Mouse (Mus musculus) neural tube, embryonic 15.5 days (tissue): Measurements from ENCODE around the gene Cul9. TPM values are rescaled to one million over a fixed set of nuclear protein-coding genes. Genes with fewer than 3 reads are reported as not detected.
A peak's percentile ranks its signal among the peaks of the same experiment; 100 is the strongest.
"Not testable (repeated sequence)": the region's sequence is repeated elsewhere in the genome, so short reads cannot be mapped to it uniquely, and the experiment has no call there.

Experiments
- ATAC-seq: fragments of 200-750 bp; cut with Nextera tagmentation; 2 replicates; pipeline ENCODE4 v1.8.0; 2017; ENCODE audit warnings: mild to moderate bottlenecking, moderate TSS enrichment, moderate library complexity; ENCODE audit not compliant: low FRiP score
- H3K27ac ChIP-seq: fragments of 300-500 bp; sonication (generic); replicated peaks from 2 replicates; pipeline ENCODE4 v1.5.1; 2015; ENCODE audit warnings: mild to moderate bottlenecking, inconsistent platforms
- H3K27me3 ChIP-seq: fragments of 300-500 bp; sonication (generic); replicated peaks from 2 replicates; pipeline ENCODE4 v1.6.1; 2015; ENCODE audit warnings: inconsistent platforms
- H3K36me3 ChIP-seq: fragments of 300-500 bp; sonication (generic); 2 replicates; pipeline ENCODE4 v1.6.1; 2015; ENCODE audit warnings: inconsistent platforms
- H3K4me1 ChIP-seq: fragments of 300-500 bp; sonication (generic); 2 replicates; pipeline ENCODE4 v1.6.1; 2015; ENCODE audit warnings: inconsistent platforms
- H3K4me2 ChIP-seq: fragments of 300-500 bp; sonication (generic); 2 replicates; pipeline ENCODE4 v1.6.1; 2015; ENCODE audit warnings: inconsistent platforms, mild to moderate bottlenecking, moderate library complexity
- H3K4me3 ChIP-seq: fragments of 300-500 bp; sonication (generic); replicated peaks from 2 replicates; pipeline ENCODE4 v1.5.1; 2015; ENCODE audit warnings: mild to moderate bottlenecking, inconsistent platforms
- H3K9ac ChIP-seq: fragments of 300-500 bp; sonication (generic); replicated peaks from 2 replicates; pipeline ENCODE4 v1.6.1; 2015; ENCODE audit warnings: mild to moderate bottlenecking, inconsistent platforms
- H3K9me3 ChIP-seq: fragments of 300-500 bp; sonication (generic); replicated peaks from 2 replicates; pipeline ENCODE4 v1.6.1; 2016; ENCODE audit warnings: inconsistent platforms
- WGBS: fragments of 180-500 bp; shearing (Covaris S2); methylation state at CpG from one replicate; pipeline ENCODE4 v1.1.7; 2015; ENCODE audit warnings: mixed read lengths; 5-methylcytosine and 5-hydroxymethylcytosine counted together
- polyA plus RNA-seq: library from polyadenylated mRNA; unstranded; fragments of >200 nt; fragmentation: Nextera tagmentation; extraction: Ambion mirVana; gene quantifications from 2 replicates; pipeline ENCODE4 v1.2.1, GENCODE M21; 2015

The Cul9 gene
- polyA plus RNA-seq, 1 experiment from 2014 or later, result 22.6 TPM

DNA sequence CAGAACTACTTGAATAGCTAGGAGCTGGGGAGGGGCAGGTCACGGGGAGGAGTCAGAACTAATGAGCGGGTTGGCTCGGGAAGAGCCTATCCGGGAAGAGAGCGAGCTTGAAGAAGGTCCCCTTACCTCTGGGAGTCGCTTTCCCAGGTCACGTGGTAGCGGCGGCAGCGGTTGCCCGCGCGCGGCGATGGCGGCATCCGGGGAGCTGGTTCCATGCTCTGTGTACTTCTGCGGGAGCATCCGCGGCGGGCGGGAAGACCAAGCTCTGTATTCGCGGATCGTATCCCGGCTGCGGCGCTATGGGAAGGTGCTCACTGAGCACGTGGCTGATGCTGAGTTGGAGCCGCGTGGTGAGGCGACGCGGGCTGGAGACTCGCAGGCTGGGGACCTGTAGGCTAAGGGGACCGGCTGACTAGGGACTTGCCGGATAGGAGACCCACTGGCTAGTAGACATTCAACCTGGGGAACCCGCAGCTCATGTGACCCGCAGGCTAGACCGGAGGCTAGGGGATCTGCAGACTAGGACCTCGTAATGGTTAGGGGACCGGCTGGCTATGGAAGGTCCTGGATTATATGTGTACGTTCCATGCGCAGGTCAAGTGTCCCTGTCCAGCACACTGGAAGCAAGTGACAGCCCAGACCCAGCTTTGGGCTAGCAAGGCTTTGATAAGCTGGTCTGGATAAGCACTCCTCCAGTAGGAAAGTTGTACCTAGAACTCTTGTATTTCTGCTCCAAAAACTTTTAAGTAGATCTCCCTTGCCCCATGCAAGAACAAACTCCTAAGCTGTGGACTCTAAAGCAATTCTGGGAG is 49.4 kb downstream of the Cul9 start, which contains the start of gene Dnph1:
Gene Dnph1, plus strand, starts transcription at position 89 of the 812 bp plus-strand sequence.
- peak; percentile 94 for ATAC-seq
- peak within 1 kb of the TSS; percentile 62 for H3K9ac ChIP-seq
- no peaks in the 10 kb centered on the region for H3K9me3 ChIP-seq
- peaks cover 10% of the 10 kb centered on the region; the same call in 1 of the 2 replicates for H3K27me3 ChIP-seq
- WGBS, result under 1% methylated on average over 44 of the region's 44 CpGs
- peak within 1 kb of the TSS; percentile 71 for H3K4me2 ChIP-seq
- H3K4me3 ChIP-seq, result peak within 1 kb of the TSS; percentile 57
- peaks cover 16% of the 10 kb centered on the region; the same call in 1 of the 2 replicates for H3K36me3 ChIP-seq
- H3K4me1 ChIP-seq, result peaks cover 7% of the 10 kb centered on the region
- no peak within 1 kb of the TSS for H3K27ac ChIP-seq

- not testable (repeated sequence) for H3K4me3 ChIP-seq, H3K27ac ChIP-seq, H3K9ac ChIP-seq, ATAC-seq, H3K9me3 ChIP-seq, H3K4me1 ChIP-seq, H3K27me3 ChIP-seq
- Histone ChIP-seq H3K36me3 (0 out of 2 replicates have a peak, but pooled peaks cover 13% of the 10 kb centered on the region), H3K4me2 (peak overlapping the region; percentile 71)
Measured at GRCm38 (mm10) chr17:46496081-46496480, 50.1 kb downstream of the Cul9 start.

GRCm38 (mm10) chr17:46495486-46495885 is 50.7 kb downstream of the Cul9 start:
- peaks cover 7% of the 10 kb centered on the region for H3K4me1 ChIP-seq
- 0 out of 2 replicates have a peak, but pooled peaks cover 12% of the 10 kb centered on the region for H3K36me3 ChIP-seq
- no peak for ATAC-seq
- 76% methylated on average over 5 of the region's 5 CpGs for WGBS
- no peak overlapping the region for H3K27ac ChIP-seq
- H3K4me2 ChIP-seq, result no peak overlapping the region
- H3K27me3 ChIP-seq, result peaks cover 10% of the 10 kb centered on the region; the same call in 1 of the 2 replicates
- no peaks in the 10 kb centered on the region for H3K9me3 ChIP-seq
- no peak overlapping the region for H3K9ac ChIP-seq
- H3K4me3 ChIP-seq, result no peak overlapping the region

DNA sequence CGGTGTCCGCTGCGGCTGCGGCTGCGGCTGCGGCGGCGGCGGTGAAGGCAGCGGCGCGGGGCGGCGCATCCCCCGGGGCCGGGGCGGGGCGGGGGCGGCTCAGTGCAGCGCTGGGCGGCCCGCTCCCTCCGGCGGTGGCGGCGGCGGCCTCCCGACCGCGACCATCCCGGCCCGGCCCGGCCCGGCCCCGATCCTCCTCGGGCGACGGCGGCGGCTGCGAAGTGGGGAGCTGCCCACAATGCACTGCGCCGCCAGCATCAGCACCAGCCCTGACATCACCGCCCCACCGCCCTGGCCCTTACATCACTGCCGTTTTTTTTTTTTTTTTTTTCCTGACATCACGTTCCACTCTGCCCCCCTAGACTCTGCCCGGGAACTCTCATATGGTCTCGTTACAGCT is 58.8 kb downstream of the Cul9 start, which contains the start of gene Ttbk1:
Gene Ttbk1, minus strand, starts transcription at position 245 of the 400 bp plus-strand sequence.
- H3K4me3 ChIP-seq, result peak within 1 kb of the TSS; percentile 65
- no peaks in the 10 kb centered on the region for H3K9me3 ChIP-seq
- WGBS, result 1% methylated on average over 11 of the region's 49 CpGs
- ATAC-seq, result peak; percentile 84
- H3K27me3 ChIP-seq, result peaks cover 13% of the 10 kb centered on the region; the same call in 1 of the 2 replicates
- no peaks in the 10 kb centered on the region for H3K36me3 ChIP-seq
- H3K9ac ChIP-seq, result peak within 1 kb of the TSS; percentile 88
- peak within 1 kb of the TSS; percentile 75 for H3K4me2 ChIP-seq
- H3K4me1 ChIP-seq, result peaks cover 51% of the 10 kb centered on the region
- H3K27ac ChIP-seq, result peak within 1 kb of the TSS; percentile 79

DNA sequence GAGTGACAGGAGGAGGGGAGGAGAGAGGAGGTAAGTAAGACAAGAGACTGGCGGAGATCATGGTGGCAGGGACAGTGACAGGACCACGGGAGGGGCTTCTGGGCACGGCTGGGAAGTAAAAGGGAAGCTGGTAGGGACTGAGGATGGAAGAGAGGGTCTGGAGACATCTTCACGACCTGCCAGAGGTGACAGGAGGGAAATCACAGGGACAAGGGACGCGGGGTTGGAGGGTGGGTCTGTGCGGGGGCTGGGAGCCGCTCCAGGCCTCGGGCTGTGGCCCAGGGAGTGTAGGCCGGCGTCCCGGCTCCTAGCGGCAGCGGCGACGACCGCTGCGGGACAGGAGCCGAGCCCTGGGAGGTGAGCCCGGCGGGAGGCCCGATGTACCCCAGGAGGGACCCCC is 59.2 kb downstream of the Cul9 start:
- H3K36me3 ChIP-seq, result no peaks in the 10 kb centered on the region
- no peaks in the 10 kb centered on the region for H3K9me3 ChIP-seq
- peak overlapping the region; percentile 79 for H3K27ac ChIP-seq
- ATAC-seq, result peak; percentile 52
- peak overlapping the region; percentile 65 for H3K4me3 ChIP-seq
- peaks cover 51% of the 10 kb centered on the region for H3K4me1 ChIP-seq
- H3K27me3 ChIP-seq, result peaks cover 13% of the 10 kb centered on the region; the same call in 1 of the 2 replicates
- WGBS, result under 1% methylated on average over 20 of the region's 22 CpGs
- peak overlapping the region; percentile 88 for H3K9ac ChIP-seq
- H3K4me2 ChIP-seq, result peak overlapping the region; percentile 75

- H3K9ac ChIP-seq, result peak overlapping the region; percentile 45
- no peak for ATAC-seq
- H3K36me3 ChIP-seq, result peaks cover 11% of the 10 kb centered on the region
- WGBS, result 10% methylated on average over 6 of the region's 6 CpGs
- peak overlapping the region; percentile 79 for H3K4me2 ChIP-seq
- no peaks in the 10 kb centered on the region for H3K9me3 ChIP-seq
- H3K4me1 ChIP-seq, result peaks cover 51% of the 10 kb centered on the region
- H3K27me3 ChIP-seq, result peaks cover 9% of the 10 kb centered on the region; the same call in 1 of the 2 replicates
- H3K27ac ChIP-seq, result no peak overlapping the region
- H3K4me3 ChIP-seq, result peak overlapping the region; percentile 36
Measured at GRCm38 (mm10) chr17:46484461-46484875, 61.7 kb downstream of the Cul9 start.

DNA sequence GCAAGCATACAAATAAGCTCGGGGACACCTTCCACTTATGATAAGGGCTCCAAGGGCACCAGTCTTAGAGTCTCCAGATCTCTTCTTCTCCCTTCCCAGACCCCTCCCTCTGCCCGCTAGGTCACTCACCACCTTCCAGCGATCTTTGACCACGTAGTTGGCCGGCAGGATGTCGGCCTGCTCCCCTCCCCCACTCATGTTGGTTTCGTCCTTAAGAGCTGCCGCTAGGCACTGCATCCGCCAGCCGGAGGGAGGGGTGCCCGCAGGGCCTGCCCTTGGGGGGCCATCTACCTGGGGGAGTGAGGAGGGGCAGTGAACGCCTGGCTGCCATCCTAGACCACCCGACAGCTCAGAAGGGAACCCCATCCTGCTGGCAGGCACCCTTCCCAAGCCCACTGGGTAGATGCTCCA is 62.2 kb downstream of the Cul9 start:
- peak overlapping the region; percentile 37; the same call in 1 of the 2 replicates for H3K27ac ChIP-seq
- H3K36me3 ChIP-seq, result peaks cover 15% of the 10 kb centered on the region
- no peaks in the 10 kb centered on the region for H3K9me3 ChIP-seq
- H3K4me2 ChIP-seq, result peak overlapping the region; percentile 79
- peak overlapping the region; percentile 45 for H3K9ac ChIP-seq
- peaks cover 6% of the 10 kb centered on the region; the same call in 1 of the 2 replicates for H3K27me3 ChIP-seq
- H3K4me3 ChIP-seq, result peak overlapping the region; percentile 36
- ATAC-seq, result no peak
- H3K4me1 ChIP-seq, result peaks cover 51% of the 10 kb centered on the region
- WGBS, result 1% methylated on average over 13 of the region's 13 CpGs

GRCm38 (mm10) chr17:46483561-46484001 is 62.6 kb downstream of the Cul9 start:
- WGBS, result 3% methylated on average over 16 of the region's 16 CpGs
- H3K9me3 ChIP-seq, result no peaks in the 10 kb centered on the region
- H3K36me3 ChIP-seq, result peaks cover 20% of the 10 kb centered on the region
- H3K4me2 ChIP-seq, result peak overlapping the region; percentile 79
- 0 out of 2 replicates have a peak, but pooled peaks have one; percentile 16 for ATAC-seq
- peak overlapping the region; percentile 37 for H3K27ac ChIP-seq
- peaks cover 4% of the 10 kb centered on the region; the same call in 1 of the 2 replicates for H3K27me3 ChIP-seq
- H3K9ac ChIP-seq, result peak overlapping the region; percentile 45
- peak overlapping the region; percentile 36 for H3K4me3 ChIP-seq
- peaks cover 51% of the 10 kb centered on the region for H3K4me1 ChIP-seq

DNA sequence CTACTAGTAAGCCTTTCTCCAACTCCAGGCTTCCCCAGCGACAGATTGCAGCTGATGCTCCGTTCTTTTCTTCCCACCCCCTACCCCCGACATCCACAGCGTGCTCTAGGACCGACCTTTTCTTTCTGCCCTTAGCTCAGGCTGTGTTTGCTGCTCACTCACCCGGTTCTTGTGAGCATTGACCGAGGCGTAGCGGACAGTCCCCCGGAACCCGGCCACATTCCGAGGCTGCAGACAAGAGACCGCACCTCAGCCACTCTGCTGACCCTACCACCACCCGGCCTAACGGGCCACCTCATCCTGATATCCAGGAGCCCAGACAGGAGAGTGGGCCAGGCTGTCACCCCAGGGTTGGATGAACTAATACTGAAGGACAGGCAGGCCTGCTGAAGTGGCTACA is 68.9 kb downstream of the Cul9 start:
- ATAC-seq, result no peak
- Histone ChIP-seq H3K27me3 (no peaks in the 10 kb centered on the region), H3K9me3 (no peaks in the 10 kb centered on the region), H3K4me2 (no peak overlapping the region), H3K27ac (no peak overlapping the region), H3K9ac (no peak overlapping the region), H3K4me3 (no peak overlapping the region), H3K36me3 (peaks cover 74% of the 10 kb centered on the region), H3K4me1 (no peaks in the 10 kb centered on the region)
- WGBS, result 89% methylated on average over 15 of the region's 15 CpGs

GRCm38 (mm10) chr17:46476601-46477000 is 69.6 kb downstream of the Cul9 start:
- Histone ChIP-seq H3K36me3 (peaks cover 81% of the 10 kb centered on the region), H3K4me2 (no peak overlapping the region), H3K9me3 (no peaks in the 10 kb centered on the region), H3K4me3 (no peak overlapping the region), H3K9ac (no peak overlapping the region), H3K27me3 (no peaks in the 10 kb centered on the region), H3K27ac (no peak overlapping the region), H3K4me1 (no peaks in the 10 kb centered on the region)
- WGBS, result 83% methylated on average over 8 of the region's 8 CpGs
- no peak for ATAC-seq

- no peak overlapping the region for H3K4me2 ChIP-seq
- no peaks in the 10 kb centered on the region for H3K9me3 ChIP-seq
- H3K27ac ChIP-seq, result no peak overlapping the region
- no peak overlapping the region for H3K4me3 ChIP-seq
- no peaks in the 10 kb centered on the region for H3K4me1 ChIP-seq
- no peak for ATAC-seq
- no peak overlapping the region for H3K9ac ChIP-seq
- H3K36me3 ChIP-seq, result peaks cover 71% of the 10 kb centered on the region
- WGBS, result 72% methylated on average over 9 of the region's 9 CpGs
- no peaks in the 10 kb centered on the region for H3K27me3 ChIP-seq
Measured at GRCm38 (mm10) chr17:46467830-46468229, 78.4 kb downstream of the Cul9 start.
